Comparison of ENCODE assay signal across 7 mouse cellular contexts in the genomic region with DNA sequence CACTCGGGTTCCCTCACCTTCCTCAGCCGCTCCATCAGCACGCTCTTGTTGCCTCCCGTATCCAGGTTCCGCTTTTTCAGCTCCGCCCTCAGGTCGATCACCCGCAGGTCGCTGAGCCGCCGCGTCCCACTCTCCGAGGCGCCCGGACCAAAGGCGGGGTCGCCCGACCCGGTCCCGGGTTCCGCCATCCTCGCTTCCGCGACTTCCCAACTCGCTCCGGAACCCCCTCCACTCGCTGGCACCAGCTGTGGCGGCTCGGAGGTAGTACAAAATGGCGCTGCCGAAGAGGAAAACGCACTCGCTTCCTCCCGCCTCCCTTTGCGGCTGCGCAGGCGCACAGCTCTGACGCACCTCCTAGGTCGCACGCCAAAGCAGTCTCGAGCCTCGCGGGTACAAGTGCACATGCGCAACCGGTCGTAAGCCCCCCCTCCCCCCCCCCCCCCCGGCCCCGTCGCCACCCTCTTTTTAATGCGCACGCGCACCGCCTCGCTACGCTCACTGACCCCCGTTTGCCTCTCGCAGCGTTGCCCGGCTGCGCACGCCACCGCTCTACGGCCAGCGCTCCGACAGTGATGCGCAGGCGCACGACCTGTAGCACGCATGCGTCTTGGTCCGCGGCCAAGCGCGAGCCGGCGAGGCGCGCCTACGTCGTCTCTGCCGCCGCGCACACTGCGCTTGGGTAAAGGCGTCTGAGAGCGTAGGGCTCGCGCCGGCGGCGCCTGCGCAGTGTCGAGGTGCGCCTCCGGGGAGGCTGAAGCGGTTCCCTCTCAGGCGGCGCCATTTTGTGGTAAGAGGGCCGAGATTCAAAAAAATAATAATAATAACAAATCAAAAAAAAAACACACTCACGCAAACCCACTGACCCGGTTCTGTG. TPM values are rescaled to one million over a fixed set of nuclear protein-coding genes. Genes with fewer than 3 reads are reported as not detected.
DNase-seq lines count a peak whose midpoint lies in the region; ATAC-seq lines count a peak whose summit lies in the region.

A gene (minus strand): TSS at position 329 of the 874 bp plus-strand sequence.
A gene (plus strand): TSS at position 569 of the 874 bp plus-strand sequence.

- H3K4me2 ChIP-seq in intestine, embryonic 16.5 days (ENCODE audit: low read depth, low read length) = peak within 1 kb of the TSS; percentile 82
- peak within 1 kb of the TSS; percentile 91 for H3K4me2 ChIP-seq in midbrain, embryonic 11.5 days

- peak; percentile 99 for DNase-seq in adrenal gland, adult 8-10 months
- peak; percentile 97 for DNase-seq in embryo, embryonic 9.5 days (ENCODE audit: extremely low spot score)
- DNase-seq in gastrocnemius, postnatal 4 days (ENCODE audit: low spot score in 2 of 2) = peak; percentile 99
- peak; percentile 100 for DNase-seq in left cerebral cortex, postnatal 36 days (ENCODE audit: low spot score in 2 of 2)
- DNase-seq in midbrain, embryonic 11.5 days (ENCODE audit: low spot score, missing footprints) = peak; percentile 100
- peak; percentile 100 for DNase-seq in skeletal muscle tissue, adult 2 months (ENCODE audit: low read depth, low spot score)

- H3K27ac ChIP-seq in intestine, embryonic 16.5 days (ENCODE audit: low read length) = peak within 1 kb of the TSS; percentile 96
- peak within 1 kb of the TSS; percentile 87 for H3K27ac ChIP-seq in midbrain, embryonic 11.5 days (ENCODE audit: low read depth, low read length)

- ATAC-seq in intestine, embryonic 16.5 days = peak; percentile 95
- peak; percentile 95 for ATAC-seq in midbrain, embryonic 11.5 days (ENCODE audit: low FRiP score)

- H3K36me3 ChIP-seq in intestine, embryonic 16.5 days (ENCODE audit: control insufficient read depth, insufficient read depth, low read length) = peaks cover under 1% of the 10 kb centered on the region; the same call in 1 of the 2 replicates
- peaks cover 24% of the 10 kb centered on the region for H3K36me3 ChIP-seq in midbrain, embryonic 11.5 days (ENCODE audit: control insufficient read depth, insufficient read depth, low read length)

- intact Hi-C loops in left cerebral cortex, postnatal 36 days (cut with DNase I) = loop anchor here (2.0 kb wide), 1 partner anchor 88 kb away; a partner anchor contains a TSS

- H3K4me1 ChIP-seq in intestine, embryonic 16.5 days (ENCODE audit: control insufficient read depth, insufficient read depth, low read length) = peaks cover 49% of the 10 kb centered on the region
- H3K4me1 ChIP-seq in midbrain, embryonic 11.5 days (ENCODE audit: control insufficient read depth, insufficient read depth, low read length) = peaks cover 30% of the 10 kb centered on the region

- no peaks in the 10 kb centered on the region for H3K9me3 ChIP-seq in intestine, embryonic 16.5 days (ENCODE audit: control insufficient read depth, low read length)
- H3K9me3 ChIP-seq in midbrain, embryonic 11.5 days (ENCODE audit: control insufficient read depth, low read length) = no peaks in the 10 kb centered on the region

- H3K9ac ChIP-seq in intestine, embryonic 16.5 days (ENCODE audit: low read depth, low read length) = peak within 1 kb of the TSS; percentile 93
- peak within 1 kb of the TSS; percentile 92 for H3K9ac ChIP-seq in midbrain, embryonic 11.5 days (ENCODE audit: low read length)

- H3K27me3 ChIP-seq in intestine, embryonic 16.5 days (replicated peaks; ENCODE audit: control insufficient read depth, insufficient read depth, low read length) = no peaks in the 10 kb centered on the region
- no peaks in the 10 kb centered on the region for H3K27me3 ChIP-seq in midbrain, embryonic 11.5 days (ENCODE audit: control insufficient read depth, insufficient read depth, low read length)

- H3K4me3 ChIP-seq in intestine, embryonic 16.5 days (ENCODE audit: low read length) = peak within 1 kb of the TSS; percentile 80
- peak within 1 kb of the TSS; percentile 81 for H3K4me3 ChIP-seq in midbrain, embryonic 11.5 days (ENCODE audit: low read depth, low read length)

- under 1% methylated on average over 90 of the region's 101 CpGs for WGBS in intestine, embryonic 16.5 days
- under 1% methylated on average over 92 of the region's 101 CpGs for WGBS in midbrain, embryonic 11.5 days

RNA-seq across cellular contexts. Expression of the first gene that starts in this region (rescaled TPM):
- 100 to 1,000 TPM in 3 of 4 experiments, 10 to 100 TPM in 1; 79.7 to 193 (median 154) TPM for total RNA-seq in adrenal gland, adult 8-10 months (2022)
- total RNA-seq in gastrocnemius, postnatal 4 days (2021) = 10 to 100 TPM; 56.4 to 78.9 TPM
- polyA plus RNA-seq in intestine, embryonic 16.5 days (2015; fragmentation: Nextera tagmentation; extraction: Ambion mirVana) = 52.7 and 56.0 TPM in 2 replicates
- total RNA-seq in left cerebral cortex, postnatal 36 days (2021) = 100 to 1,000 TPM in 1 of 2 experiments, 10 to 100 TPM in 1; 73.4 to 145 TPM
- polyA plus RNA-seq in midbrain, embryonic 11.5 days (2014; fragmentation: Nextera tagmentation; extraction: Ambion mirVana) = 45.8 and 46.5 TPM in 2 replicates

RNA-seq across cellular contexts. Expression of the second gene that starts in this region (rescaled TPM):
- total RNA-seq in adrenal gland, adult 8-10 months (2022) = 100 to 1,000 TPM in 3 of 4 experiments, 10 to 100 TPM in 1; 87.8 to 184 (median 132) TPM
- 100 to 1,000 TPM in 1 of 2 experiments, 10 to 100 TPM in 1; 96.9 to 117 TPM for total RNA-seq in gastrocnemius, postnatal 4 days (2021)
- 68.6 and 76.2 TPM in 2 replicates for polyA plus RNA-seq in intestine, embryonic 16.5 days (2015; fragmentation: Nextera tagmentation; extraction: Ambion mirVana)
- total RNA-seq in left cerebral cortex, postnatal 36 days (2021) = 100 to 1,000 TPM; 126 to 182 TPM
- 110 and 113 TPM in 2 replicates for polyA plus RNA-seq in midbrain, embryonic 11.5 days (2014; fragmentation: Nextera tagmentation; extraction: Ambion mirVana)

Comparison
In these comparisons a context has a peak if more than half of its experiments do, and no peak if none do; other contexts are left out.
1. Peak in every context shown above with its lines: DNase-seq, ATAC-seq, H3K4me3 ChIP-seq and H3K27ac ChIP-seq.